ENCODE assay signal across 14 mouse cellular contexts in genomic region chrX:10539482-10540166, GRCm38 (mm10). TPM values are rescaled to one million over a fixed set of nuclear protein-coding genes. Genes with fewer than 3 reads are reported as not detected.
DNase-seq lines count a peak whose midpoint lies in the region; ATAC-seq lines count a peak whose summit lies in the region.
"Had no signal": no experiment of that assay in that cellular context is flagged by ENCODE, and none has a peak within 500 bp of the region (broad histone marks: within the 10 kb centered on the region; RNA-seq: fewer than 3 reads in every experiment).

No protein-coding gene starts in this region.

- H3K4me2 ChIP-seq in lung, embryonic 15.5 days = no peak overlapping the region
- H3K4me2 ChIP-seq: hindbrain, embryonic 14.5 days; neural tube, embryonic 13.5 days had no signal

- peaks cover 7% of the 10 kb centered on the region for H3K4me1 ChIP-seq in lung, embryonic 15.5 days
- H3K4me1 ChIP-seq: neural tube, embryonic 13.5 days had no signal

- intact Hi-C loops in heart, postnatal 10 days (cut with DNase I) = no loop called here

- H3K9ac ChIP-seq in lung, embryonic 15.5 days = no peak overlapping the region
- H3K9ac ChIP-seq: hindbrain, embryonic 14.5 days; neural tube, embryonic 13.5 days had no signal

- 21% methylated on average over 6 of the region's 6 CpGs for WGBS in lung, embryonic 15.5 days

- DNase-seq in adrenal gland, postnatal 10 days = peak; percentile 18
- DNase-seq in adrenal gland, postnatal 36 days = no peak
- peak; percentile 27 for DNase-seq in heart, postnatal 4 days
- DNase-seq in heart, postnatal 10 days = no peak
- DNase-seq in lung, adult 18-20 months = no peak
- peak; percentile 4 for DNase-seq in lung, postnatal 14 days
- no peak for DNase-seq in c-Kit-positive CD71-positive TER-119-positive erythroid progenitor cells, embryonic 14.5 days (ENCODE audit: low spot score)
- DNase-seq: gastrocnemius, postnatal 10 days; left cerebral cortex, postnatal 4 days had no signal

- H3K36me3 ChIP-seq in lung, embryonic 15.5 days = no peaks in the 10 kb centered on the region
- H3K36me3 ChIP-seq: midbrain, embryonic 10.5 days; neural tube, embryonic 13.5 days had no signal

- ATAC-seq in lung, embryonic 15.5 days (ENCODE audit: borderline replicate concordance, extremely low read depth, low FRiP score, low TSS enrichment) = no peak

- no peaks in the 10 kb centered on the region for H3K9me3 ChIP-seq in lung, embryonic 15.5 days
- H3K9me3 ChIP-seq: midbrain, embryonic 10.5 days; neural tube, embryonic 13.5 days had no signal

- no peak overlapping the region for H3K4me3 ChIP-seq in lung, embryonic 15.5 days
- H3K4me3 ChIP-seq: midbrain, embryonic 10.5 days; neural tube, embryonic 13.5 days had no signal

- peak overlapping the region; percentile 42 for H3K27ac ChIP-seq in lung, embryonic 15.5 days
- H3K27ac ChIP-seq: hindbrain, embryonic 14.5 days; midbrain, embryonic 10.5 days; neural tube, embryonic 13.5 days had no signal

- no peaks in the 10 kb centered on the region for H3K27me3 ChIP-seq in lung, embryonic 15.5 days
- H3K27me3 ChIP-seq: neural tube, embryonic 13.5 days had no signal

RNA-seq across cellular contexts. Expression of gene Tspan7, which starts 54.7 kb away (rescaled TPM):
- total RNA-seq in adrenal gland, postnatal 10 days (2021) = 100 to 1,000 TPM in 1 of 2 experiments, 10 to 100 TPM in 1; 95.2 to 107 TPM
- 10 to 100 TPM; 60.5 to 62.4 TPM for total RNA-seq in adrenal gland, postnatal 36 days (2021)
- total RNA-seq in heart, postnatal 4 days (2021) = 100 to 1,000 TPM; 104 to 105 TPM
- 100 to 1,000 TPM; 132 to 134 TPM for total RNA-seq in heart, postnatal 10 days (2021)
- 93.4 and 103 TPM in 2 replicates for polyA plus RNA-seq in lung, embryonic 15.5 days (2015; fragmentation: Nextera tagmentation; extraction: Ambion mirVana)
- total RNA-seq: common myeloid progenitor, adult 5-6 weeks had no signal

Comparison
In these comparisons a context has a peak if more than half of its experiments do, and no peak if none do; other contexts are left out.
1. DNase-seq: peak in adrenal gland, postnatal 10 days (single experiment), heart, postnatal 4 days (single experiment) and lung, postnatal 14 days (single experiment); none in adrenal gland, postnatal 36 days (0 of 2), heart, postnatal 10 days (0 of 2), lung, adult 18-20 months (0 of 2) and c-Kit-positive CD71-positive TER-119-positive erythroid progenitor cells, embryonic 14.5 days (single experiment).